Mouse (Mus musculus): ENCODE results near the gene Tekt2.

- no peak for TF ChIP-seq POLR2A (IDR thresholded peaks at IDR 0.05; ENCODE audit: borderline replicate concordance, extremely low read depth, low read depth, low read length)
- TF ChIP-seq CTCF (IDR thresholded peaks at IDR 0.05; ENCODE audit: insufficient read depth, low read length) = no peak
Measured at GRCm38 (mm10) chr4:126291196-126291595, 34.3 kb downstream of the Tekt2 start.
